Mouse (Mus musculus) heart, embryonic 14.5 days (tissue): ENCODE measurements around the gene Gapt. TPM values are rescaled to one million over a fixed set of nuclear protein-coding genes. Genes with fewer than 3 reads are reported as not detected.

Experiments
- ATAC-seq: fragments of 200-750 bp; cut with Nextera tagmentation; 2 replicates; pipeline ENCODE4 v1.8.0; 2017; ENCODE audit warnings: low read depth, moderate TSS enrichment; ENCODE audit not compliant: insufficient number of reproducible peaks, insufficient read depth, low FRiP score
- H3K27ac ChIP-seq, 2 experiments: fragments of 200-500 bp in 1 of 2; fragments of 300-500 bp in 1 of 2; sonication (generic) in 1 of 2; replicated peaks in 1 of 2; 2 replicates each; pipeline ENCODE4 v1.5.1; 2012 to 2014; ENCODE audit warnings: low read depth in 2 of 2, low read length in 2 of 2, control low read depth in 1 of 2, mild to moderate bottlenecking in 1 of 2, mixed read lengths in 1 of 2; ENCODE audit not compliant: control insufficient read depth in 1 of 2, insufficient read depth in 1 of 2
- H3K27me3 ChIP-seq: fragments of 300-500 bp; sonication (generic); 2 replicates; pipeline ENCODE4 v1.6.1; 2014; ENCODE audit warnings: mild to moderate bottlenecking, low read length, control low read depth; ENCODE audit not compliant: control insufficient read depth, insufficient read depth
- H3K36me3 ChIP-seq: fragments of 300-500 bp; sonication (generic); 2 replicates; pipeline ENCODE4 v1.6.1; 2014; ENCODE audit warnings: mild to moderate bottlenecking, control low read depth, low read length, mixed read lengths; ENCODE audit not compliant: control insufficient read depth, insufficient read depth
- H3K4me1 ChIP-seq, 2 experiments: fragments of 200-500 bp in 1 of 2; fragments of 300-500 bp in 1 of 2; sonication (generic) in 1 of 2; 2 replicates each; pipeline ENCODE4 v1.6.1; 2012 to 2014; ENCODE audit warnings: low read length in 2 of 2, control low read depth in 1 of 2, mixed read lengths in 1 of 2; ENCODE audit not compliant: control insufficient read depth in 2 of 2, insufficient read depth in 2 of 2
- H3K4me2 ChIP-seq: fragments of 300-500 bp; sonication (generic); 2 replicates; pipeline ENCODE4 v1.6.1; 2014; ENCODE audit warnings: mild to moderate bottlenecking, low read length
- H3K4me3 ChIP-seq, 2 experiments: fragments of 200-500 bp in 1 of 2; fragments of 300-500 bp in 1 of 2; sonication (generic) in 1 of 2; 2 replicates each; pipeline ENCODE4 v1.5.1; 2012 to 2014; ENCODE audit warnings: low read length in 2 of 2, mild to moderate bottlenecking in 2 of 2, control low read depth in 1 of 2, low read depth in 1 of 2, moderate library complexity in 1 of 2; ENCODE audit not compliant: control insufficient read depth in 1 of 2, insufficient read depth in 1 of 2
- H3K9ac ChIP-seq: fragments of 300-500 bp; sonication (generic); 2 replicates; pipeline ENCODE4 v1.6.1; 2014; ENCODE audit warnings: mild to moderate bottlenecking, low read length
- H3K9me3 ChIP-seq: fragments of 300-500 bp; sonication (generic); 2 replicates; pipeline ENCODE4 v1.6.1; 2016; ENCODE audit warnings: low read length, control low read depth; ENCODE audit not compliant: control insufficient read depth
- WGBS: fragments of 180-500 bp; shearing (Covaris S2); extraction: QIAGEN DNeasy Blood & Tissue Kit; methylation state at CpG from one replicate; pipeline ENCODE4 v1.1.7; 2014; 5-methylcytosine and 5-hydroxymethylcytosine counted together
- polyA plus RNA-seq: library from polyadenylated mRNA; unstranded; fragments of >200 nt; fragmentation: Nextera tagmentation; extraction: Ambion mirVana; gene quantifications from 2 replicates; pipeline ENCODE4 v1.2.1, GENCODE M21; 2014

The Gapt gene
- polyA plus RNA-seq, 1 experiment from 2014 or later: not detected

DNA sequence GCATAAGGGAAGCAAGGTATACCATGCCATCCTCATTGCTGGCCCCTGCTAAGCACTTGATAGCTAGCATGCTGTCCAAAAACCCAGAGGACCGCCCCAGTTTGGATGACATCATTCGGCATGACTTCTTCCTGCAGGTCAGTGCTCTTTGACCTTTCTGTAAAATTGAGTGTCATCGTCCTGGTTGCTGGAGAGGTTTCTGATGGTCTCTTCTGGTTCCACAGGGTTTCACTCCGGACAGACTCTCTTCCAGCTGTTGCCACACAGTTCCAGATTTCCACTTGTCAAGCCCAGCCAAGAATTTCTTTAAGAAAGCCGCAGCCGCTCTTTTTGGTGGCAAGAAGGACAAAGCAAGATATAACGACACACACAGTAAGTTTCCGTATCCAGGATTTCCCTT lies 40.8 kb upstream of the Gapt start:
- Histone ChIP-seq H3K27ac (peak overlapping the region; percentile 57 to 75), H3K36me3 (peaks cover 57% of the 10 kb centered on the region), H3K4me3 (peak overlapping the region; percentile 37 to 86), H3K4me1 (peaks cover 14 to 29% of the 10 kb centered on the region in 2 experiments), H3K4me2 (peak overlapping the region; percentile 72), H3K9me3 (no peaks in the 10 kb centered on the region), H3K9ac (peak overlapping the region; percentile 97), H3K27me3 (no peaks in the 10 kb centered on the region)
- no peak for ATAC-seq
- WGBS: 59% methylated on average over 8 of the region's 8 CpGs

DNA sequence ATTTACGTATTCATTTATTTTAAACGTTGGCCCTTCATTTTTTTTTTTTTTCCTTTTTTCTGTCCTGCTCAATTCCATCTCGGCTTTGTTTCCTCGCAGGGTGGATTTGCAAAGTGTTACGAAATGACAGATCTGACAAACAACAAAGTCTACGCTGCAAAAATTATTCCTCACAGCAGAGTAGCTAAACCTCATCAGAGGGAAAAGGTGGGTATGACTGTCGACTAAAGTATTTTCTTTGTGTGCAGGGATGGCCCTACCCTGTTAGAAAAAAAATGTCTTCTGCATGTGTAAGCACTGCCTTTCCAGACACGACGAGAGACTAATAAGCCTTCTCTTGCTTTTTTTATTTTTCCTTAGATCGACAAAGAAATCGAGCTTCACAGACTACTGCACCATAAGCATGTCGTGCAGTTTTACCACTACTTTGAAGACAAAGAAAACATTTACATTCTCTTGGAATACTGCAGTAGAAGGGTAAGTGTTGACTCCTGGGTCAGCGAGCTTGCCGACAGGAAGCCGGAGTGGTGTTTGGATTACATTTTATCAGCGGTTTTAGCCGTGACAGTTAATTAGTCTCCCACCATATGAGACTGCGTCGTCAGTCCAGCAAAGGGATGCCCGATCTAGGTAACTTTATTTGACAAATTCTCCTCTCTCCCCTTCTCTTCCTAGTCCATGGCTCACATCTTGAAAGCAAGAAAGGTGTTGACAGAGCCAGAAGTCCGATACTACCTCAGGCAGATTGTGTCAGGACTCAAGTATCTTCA lies 39.1 kb upstream of the Gapt start:
- H3K4me1 ChIP-seq: peaks cover 17 to 33% of the 10 kb centered on the region in 2 experiments
- H3K4me2 ChIP-seq: peak overlapping the region; percentile 72
- no peaks in the 10 kb centered on the region for H3K9me3 ChIP-seq
- peak overlapping the region; percentile 73 to 86 for H3K4me3 ChIP-seq
- peak overlapping the region; percentile 81 to 84 for H3K27ac ChIP-seq
- WGBS: 4% methylated on average over 21 of the region's 21 CpGs
- H3K27me3 ChIP-seq: no peaks in the 10 kb centered on the region
- peaks cover 51% of the 10 kb centered on the region for H3K36me3 ChIP-seq
- no peak for ATAC-seq
- H3K9ac ChIP-seq: peak overlapping the region; percentile 97

DNA sequence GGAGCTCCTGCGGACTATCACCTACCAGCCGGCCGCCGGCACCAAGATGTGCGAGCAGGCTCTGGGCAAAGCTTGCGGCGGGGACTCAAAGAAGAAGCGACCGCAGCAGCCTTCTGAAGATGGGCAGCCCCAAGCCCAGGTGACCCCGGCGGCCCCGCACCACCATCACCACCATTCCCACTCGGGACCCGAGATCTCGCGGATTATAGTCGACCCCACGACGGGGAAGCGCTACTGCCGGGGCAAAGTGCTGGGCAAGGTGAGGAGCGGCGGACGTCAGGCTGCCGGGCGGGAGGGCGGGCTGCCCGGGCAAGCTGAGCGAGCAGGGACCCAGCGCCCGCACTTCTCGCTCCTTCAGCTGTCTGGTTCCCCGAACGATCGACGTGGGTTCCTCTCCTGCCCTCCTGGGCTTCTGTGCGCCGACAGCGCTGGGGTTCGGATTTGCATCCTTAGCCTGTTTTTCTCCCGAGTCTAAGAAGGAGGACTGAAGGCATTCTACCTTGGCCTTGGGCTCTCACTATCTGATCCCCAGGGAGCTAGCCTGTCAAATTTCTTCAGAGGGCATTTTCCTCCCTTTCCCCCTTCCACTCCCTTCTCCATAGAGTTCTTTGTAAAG lies 38.3 kb upstream of the Gapt start:
- H3K27ac ChIP-seq: peak overlapping the region; percentile 81 to 84
- H3K4me2 ChIP-seq: peak overlapping the region; percentile 72
- H3K27me3 ChIP-seq: no peaks in the 10 kb centered on the region
- H3K4me1 ChIP-seq: peaks cover 17 to 33% of the 10 kb centered on the region in 2 experiments
- H3K4me3 ChIP-seq: peak overlapping the region; percentile 73 to 86
- H3K36me3 ChIP-seq: peaks cover 43% of the 10 kb centered on the region
- peak overlapping the region; percentile 97 for H3K9ac ChIP-seq
- H3K9me3 ChIP-seq: no peaks in the 10 kb centered on the region
- WGBS: under 1% methylated on average over 34 of the region's 41 CpGs
- ATAC-seq: peak; percentile 13; the same call in 1 of the 2 replicates

DNA sequence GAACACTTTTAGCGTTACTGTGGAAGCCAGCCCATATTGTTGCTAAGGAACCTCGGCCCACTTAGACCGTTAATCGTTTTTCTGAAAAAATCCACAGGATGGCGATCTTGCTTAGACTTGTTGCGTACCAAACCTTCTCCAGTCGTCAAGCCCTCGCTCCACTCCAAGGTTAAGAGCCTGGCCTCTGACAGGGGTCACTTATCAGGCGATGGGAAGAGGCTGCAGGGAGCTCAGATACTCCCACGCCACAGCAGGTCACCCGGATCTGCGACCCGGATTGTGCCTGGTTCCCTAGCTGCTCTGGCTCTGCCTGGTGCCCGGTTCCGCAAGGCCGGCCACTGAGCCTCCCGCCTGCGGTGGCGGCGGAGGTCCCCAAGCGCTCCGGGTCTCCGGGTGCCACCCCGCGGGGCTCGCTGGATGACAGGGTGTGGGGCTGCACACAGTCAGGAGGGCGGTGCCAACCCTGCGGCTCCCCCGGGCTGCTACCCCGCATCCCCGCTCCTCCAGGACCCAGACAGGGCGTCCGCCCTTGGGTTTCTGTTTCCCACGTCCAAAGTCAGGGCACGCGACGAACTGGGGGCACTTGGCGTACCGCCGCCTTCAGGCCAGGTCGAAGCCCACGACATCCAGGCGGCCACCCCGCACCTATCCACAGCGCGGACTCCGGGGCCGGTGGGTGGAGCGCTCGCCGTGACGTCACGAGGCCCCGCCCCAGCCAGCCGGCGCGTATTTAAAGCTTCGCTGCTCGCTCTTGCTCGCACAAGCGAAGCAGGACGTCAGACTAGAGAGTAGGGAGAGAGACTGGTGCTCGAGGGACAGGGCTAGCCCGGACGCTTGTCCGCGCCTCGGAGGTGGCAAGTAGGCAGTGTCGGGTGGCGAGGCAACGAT lies 37.5 kb upstream of the Gapt start, which contains the start of gene Plk2:
Gene Plk2, plus strand, starts transcription at position 756 of the 888 bp plus-strand sequence.
- Histone ChIP-seq H3K9ac (peak within 1 kb of the TSS; percentile 97), H3K9me3 (peaks cover 4% of the 10 kb centered on the region), H3K4me2 (peak within 1 kb of the TSS; percentile 72), H3K27me3 (no peaks in the 10 kb centered on the region), H3K4me1 (peaks cover 16 to 33% of the 10 kb centered on the region in 2 experiments), H3K36me3 (peaks cover 36% of the 10 kb centered on the region), H3K27ac (peak within 1 kb of the TSS; percentile 84 to 93), H3K4me3 (peak within 1 kb of the TSS; percentile 73 to 86)
- under 1% methylated on average over 71 of the region's 71 CpGs for WGBS
- peak; percentile 92 for ATAC-seq

DNA sequence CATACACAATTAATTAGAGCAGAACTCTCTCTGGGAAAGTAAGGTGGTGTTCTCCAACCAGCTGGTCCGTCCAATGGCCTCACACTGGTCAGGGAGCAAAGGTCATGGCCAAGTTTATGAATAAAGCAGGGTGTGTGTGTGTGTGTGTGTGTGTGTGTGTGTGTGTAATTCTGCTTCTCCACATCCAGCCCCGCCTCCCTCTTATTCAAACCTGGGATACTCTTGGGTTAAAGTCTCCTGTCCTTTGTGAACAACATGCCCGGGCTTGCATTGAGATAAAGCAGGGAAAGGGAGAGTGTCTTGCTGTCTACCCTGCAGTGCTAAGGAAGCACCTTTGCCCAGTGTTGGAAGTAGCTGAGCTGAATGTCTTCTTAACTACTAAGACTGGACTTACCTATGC lies 35.6 kb upstream of the Gapt start:
- peaks cover 11% of the 10 kb centered on the region for H3K9me3 ChIP-seq
- no peak overlapping the region for H3K9ac ChIP-seq
- H3K27ac ChIP-seq: no peak overlapping the region
- H3K4me3 ChIP-seq: no peak overlapping the region
- ATAC-seq: no peak
- H3K27me3 ChIP-seq: no peaks in the 10 kb centered on the region
- no peak overlapping the region for H3K4me2 ChIP-seq
- WGBS: 46% methylated on average over 3 of the region's 3 CpGs
- H3K4me1 ChIP-seq: peaks cover 4 to 15% of the 10 kb centered on the region in 2 experiments
- H3K36me3 ChIP-seq: peaks cover 17% of the 10 kb centered on the region

DNA sequence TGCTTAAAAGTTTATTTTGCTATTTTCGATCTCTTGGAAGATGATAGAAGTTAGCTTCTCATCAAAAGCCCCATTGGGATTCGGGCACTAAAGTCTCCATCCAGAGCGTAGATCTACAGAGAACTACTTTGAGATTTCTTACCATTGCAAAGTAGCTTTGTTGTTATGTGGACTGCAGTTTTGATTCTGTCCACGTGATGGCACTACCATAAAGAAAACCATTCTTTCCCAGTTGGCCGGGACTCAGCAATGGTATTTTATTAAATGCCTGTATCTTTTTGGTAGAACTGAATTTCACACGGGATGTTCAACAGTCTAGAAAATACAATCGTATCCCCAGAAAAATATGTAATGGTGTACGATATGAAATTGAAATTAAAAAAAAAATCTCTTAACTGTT lies 35.2 kb upstream of the Gapt start:
- Histone ChIP-seq H3K4me1 (peaks cover 2 to 11% of the 10 kb centered on the region in 2 experiments; a peak in 3 of 4 replicates), H3K4me2 (no peak overlapping the region), H3K27me3 (no peaks in the 10 kb centered on the region), H3K27ac (no peak overlapping the region), H3K36me3 (peaks cover 13% of the 10 kb centered on the region), H3K9ac (no peak overlapping the region), H3K9me3 (peaks cover 11% of the 10 kb centered on the region), H3K4me3 (no peak overlapping the region)
- 14% methylated on average over 8 of the region's 8 CpGs for WGBS
- no peak for ATAC-seq

DNA sequence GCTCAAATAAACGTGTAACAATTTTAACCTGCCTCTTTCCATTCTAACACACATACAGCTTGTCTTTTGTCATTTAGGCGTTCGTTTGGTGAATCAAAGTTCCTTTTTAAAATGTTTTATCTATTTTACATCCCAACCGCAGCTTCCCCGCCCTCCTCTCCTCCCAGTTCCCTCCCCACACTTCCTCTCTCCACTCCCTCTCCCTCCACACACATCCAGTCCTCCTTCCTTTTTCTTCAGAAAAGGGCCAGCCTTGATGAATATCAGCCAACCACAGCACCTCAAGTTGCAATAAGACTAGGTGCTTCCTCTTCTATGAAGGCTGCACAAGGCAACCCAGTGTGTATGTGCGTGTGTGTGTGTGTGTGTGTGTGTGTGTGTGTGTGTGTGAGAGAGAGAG lies 27.5 kb upstream of the Gapt start:
- WGBS: 70% methylated on average over 6 of the region's 6 CpGs
- H3K4me2 ChIP-seq: no peak overlapping the region
- no peak for ATAC-seq

More for the DNA sequence above, 27.5 kb upstream of the Gapt start:
- Histone ChIP-seq H3K9ac (no peak overlapping the region), H3K27ac (no peak overlapping the region), H3K36me3 (no peaks in the 10 kb centered on the region), H3K9me3 (peaks cover 7% of the 10 kb centered on the region), H3K27me3 (no peaks in the 10 kb centered on the region), H3K4me1 (no peaks in the 10 kb centered on the region), H3K4me3 (no peak overlapping the region)
